Mouse (Mus musculus): Measurements from ENCODE around the gene Mbtps2.

GRCm38 (mm10) chrX:157568840-157569239, 29.7 kb downstream of the Mbtps2 start, which contains the start of gene Yy2:
- TF ChIP-seq GATA1 (IDR thresholded peaks at IDR 0.05; ENCODE audit: low read length) (no peak), TAL1 (IDR thresholded peaks at IDR 0.05; ENCODE audit: low read length) (no peak)

Measured in erythroblast, embryonic 14.5 days (primary cell).